Mouse (Mus musculus) spleen, adult 2 months (tissue): ENCODE measurements at regions not wholly inside any gene's neighbourhood (a gene's known extent, or its start where the extent isn't known, plus 50 kb on each side); places are given as distances from the start of the nearest gene placed in this dataset.

Experiments
- CTCF ChIP-seq: fragments of 200-500 bp; IDR thresholded peaks from 2 replicates; pipeline ENCODE4 v1.5.1; 2011; ENCODE audit warnings: mild to moderate bottlenecking, inconsistent platforms; ENCODE audit not compliant: insufficient read depth, insufficient read length, insufficient replicate concordance; ENCODE audit errors: extremely low read depth
- POLR2A ChIP-seq: fragments of 200-500 bp; IDR thresholded peaks from 2 replicates; pipeline ENCODE4 v1.6.1; 2011; ENCODE audit warnings: low read depth, low read length, inconsistent platforms

DNA sequence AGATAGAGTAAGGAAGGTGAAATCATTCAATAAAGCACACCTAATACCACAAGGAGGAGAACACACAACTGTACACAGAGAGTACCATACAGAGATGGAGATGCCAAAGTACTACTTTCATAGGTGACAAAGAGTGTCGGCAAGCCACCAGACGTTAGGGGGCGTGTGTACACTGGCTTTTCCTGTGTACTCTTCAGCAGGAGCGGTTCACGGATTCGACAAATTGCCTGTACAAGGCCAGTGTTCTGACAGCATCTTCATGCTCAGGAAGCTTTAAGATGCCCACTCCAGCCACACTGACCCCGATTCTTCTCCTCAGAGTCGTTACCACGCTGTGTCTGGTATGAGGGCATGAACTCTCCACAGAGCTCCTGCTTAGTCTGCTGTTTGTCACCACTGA is 179.5 kb upstream of the Fer start:
- TF ChIP-seq CTCF (no peak), POLR2A (no peak)
